Mouse (Mus musculus) layer of hippocampus, postnatal 25 days (tissue): ENCODE measurements around the gene Car5a. TPM values are rescaled to one million over a fixed set of nuclear protein-coding genes. Genes with fewer than 3 reads are reported as not detected.

ENCODE experiments used
- DNase-seq, 2 experiments: peaks; one replicate each; pipeline ENCODE4 v3.0.0; 2022; ENCODE audit warnings: mixed read lengths in 2 of 2, low spot score in 1 of 2; ENCODE audit errors: extremely low spot score in 1 of 2
- total RNA-seq, 2 experiments: library from RNA; stranded (reverse); gene quantifications; 2 replicates each; pipeline ENCODE4 v1.2.3; 2021

Gene Car5a
- total RNA-seq, 2 experiments from 2014 or later: not detected

DNA sequence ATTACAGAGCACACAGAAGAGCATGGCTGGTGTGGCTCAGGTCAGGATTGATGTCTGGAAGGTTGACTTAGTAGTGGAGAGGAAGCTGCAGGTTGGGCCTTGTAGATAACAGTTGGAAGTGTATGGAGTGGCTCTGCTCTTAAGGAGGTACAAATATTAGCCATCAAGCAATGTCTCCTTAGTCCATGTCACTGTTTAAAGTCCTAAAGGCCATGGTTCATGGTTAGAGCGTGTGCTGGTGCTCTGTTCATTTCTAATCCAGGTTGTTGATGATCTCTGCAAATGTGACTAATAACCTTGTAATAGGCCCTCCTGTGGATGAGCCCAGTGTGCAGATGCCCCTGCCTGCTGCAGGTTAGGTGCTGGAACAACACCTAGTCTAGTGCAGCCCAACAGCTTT lies 13.7 kb upstream of the Car5a start:
- no peak for DNase-seq

DNA sequence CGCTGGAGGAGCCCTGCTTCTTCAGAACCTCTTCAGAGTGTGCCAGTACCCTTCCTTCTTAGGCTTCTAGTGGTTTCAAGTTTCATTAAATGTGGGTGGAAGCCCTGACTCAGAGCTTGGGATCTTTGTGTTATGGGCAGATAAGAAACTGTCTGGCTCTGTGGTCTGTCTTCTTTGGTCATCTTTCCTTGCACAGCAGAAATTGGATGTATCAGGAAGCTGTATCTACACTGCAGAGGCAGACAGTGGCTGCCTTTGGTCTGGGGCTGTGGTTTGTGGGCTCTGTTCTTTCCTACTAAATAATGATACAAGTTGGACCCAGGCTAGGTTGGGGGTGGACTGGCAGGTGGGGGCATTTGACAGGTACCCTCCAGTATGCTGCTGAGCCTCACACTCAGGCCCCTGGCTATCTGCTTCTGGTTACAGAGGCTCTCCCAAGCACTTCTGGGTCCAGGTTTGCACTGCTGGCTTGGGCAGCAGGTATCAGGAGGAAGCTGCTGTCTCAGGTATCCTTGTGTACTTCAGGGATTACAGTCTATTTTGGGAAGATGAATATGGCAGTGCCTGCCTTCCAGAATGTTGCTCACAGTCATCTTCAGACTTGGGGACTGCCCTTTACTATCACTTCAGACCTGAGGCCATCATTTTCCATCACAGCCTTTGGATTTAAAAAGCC lies 11.3 kb upstream of the Car5a start:
- no peak for DNase-seq

DNA sequence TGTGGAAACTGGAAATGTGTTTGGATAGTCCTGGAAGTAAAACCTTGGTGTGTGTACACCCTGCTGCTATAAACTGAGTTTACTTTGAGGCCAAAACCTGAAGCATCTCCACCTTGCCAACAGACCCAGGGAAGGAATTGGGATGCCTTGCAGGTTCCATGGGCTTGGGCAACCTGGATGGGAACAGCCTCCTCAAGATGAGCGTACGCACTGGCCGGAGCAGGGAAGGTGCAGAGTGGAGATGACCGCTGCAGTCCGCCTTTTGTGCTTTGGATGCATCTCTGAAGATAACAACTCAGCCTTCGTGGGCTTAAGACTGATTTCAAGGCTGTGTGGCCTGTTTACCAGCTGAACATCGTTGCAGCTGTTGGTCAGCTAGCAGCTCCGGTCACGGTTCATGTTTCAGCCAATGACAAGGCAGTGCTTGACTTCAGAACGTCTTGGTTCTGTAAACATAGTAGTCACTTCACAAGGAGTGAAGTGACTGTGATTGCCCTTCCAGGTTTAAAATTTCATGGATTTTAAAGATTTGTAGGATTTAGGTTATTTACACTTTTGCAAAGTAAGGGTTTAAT lies 10.4 kb upstream of the Car5a start:
- DNase-seq: no peak

DNA sequence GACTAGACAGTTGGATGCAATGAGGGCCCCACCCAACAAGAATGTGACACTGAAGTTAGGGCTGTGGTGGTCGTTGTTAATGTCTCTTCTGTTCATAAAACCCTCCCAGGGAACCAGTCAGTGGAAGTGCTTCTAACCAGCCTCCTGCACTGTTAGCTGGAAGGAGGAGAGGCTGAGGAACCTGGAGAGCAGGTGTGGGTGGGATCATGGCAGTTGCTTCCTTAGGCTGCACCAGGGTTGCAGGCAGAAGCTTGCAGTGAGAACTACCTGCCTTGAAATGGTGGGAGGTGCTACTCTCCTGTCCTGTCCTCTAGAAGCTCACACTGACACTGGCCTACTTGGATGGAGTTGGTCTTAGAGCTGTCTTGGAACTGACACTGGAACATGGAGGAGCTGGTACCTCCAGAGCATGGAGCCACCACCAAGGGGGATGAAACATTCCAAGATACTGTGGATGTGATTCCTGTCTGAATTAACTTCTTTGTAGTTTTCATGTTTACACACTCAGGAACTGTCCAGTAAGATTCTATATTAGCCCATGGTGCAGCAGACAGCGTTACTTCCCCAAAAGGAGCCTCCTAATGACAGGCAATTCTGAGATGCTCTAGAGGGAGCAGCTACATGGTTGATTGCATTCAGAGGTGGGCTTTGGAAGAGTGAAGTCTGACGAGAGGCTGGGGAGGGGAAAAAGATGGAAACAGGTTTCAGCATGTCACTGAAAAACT lies 9.3 kb upstream of the Car5a start:
- no peak for DNase-seq

DNA sequence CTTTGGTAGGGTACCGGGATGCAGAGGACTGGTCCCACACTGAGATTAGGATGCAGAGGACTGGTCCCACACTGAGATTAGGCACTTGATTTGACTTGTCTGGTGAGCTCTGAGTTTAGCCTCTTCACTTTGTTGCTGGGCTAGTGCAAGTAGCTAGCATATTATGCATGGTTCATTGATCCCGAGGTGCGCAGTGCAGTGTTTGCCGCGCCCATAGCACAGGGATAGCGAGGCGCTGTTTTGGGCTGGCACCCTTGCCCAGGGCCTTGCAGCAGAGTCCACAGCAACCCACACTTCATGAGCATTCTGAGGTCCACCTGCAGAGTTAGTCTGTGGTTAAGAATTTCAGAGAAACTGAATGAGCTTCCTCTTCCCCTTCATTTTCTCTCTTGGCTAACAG lies 8.1 kb upstream of the Car5a start:
- DNase-seq: no peak

DNA sequence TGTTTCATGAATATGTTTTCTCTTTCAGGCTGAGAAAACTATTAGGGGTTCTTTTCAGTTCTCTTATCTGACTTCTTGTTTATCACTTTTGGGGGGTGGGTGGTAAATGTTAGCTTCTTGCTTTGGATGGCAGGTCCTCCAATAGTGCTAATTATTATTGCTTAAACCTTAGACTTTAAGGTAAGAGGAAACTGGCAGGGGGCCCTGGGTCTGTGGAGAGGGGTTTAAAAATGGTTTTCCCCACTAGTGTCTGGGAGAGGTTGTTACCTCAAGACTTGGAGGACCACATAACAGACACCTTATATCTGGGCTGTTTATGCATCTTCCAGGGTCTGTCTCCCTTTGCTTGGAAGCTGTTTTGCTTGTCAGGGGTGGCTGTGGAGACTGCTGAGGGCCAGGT lies 7.4 kb upstream of the Car5a start:
- DNase-seq: no peak

DNA sequence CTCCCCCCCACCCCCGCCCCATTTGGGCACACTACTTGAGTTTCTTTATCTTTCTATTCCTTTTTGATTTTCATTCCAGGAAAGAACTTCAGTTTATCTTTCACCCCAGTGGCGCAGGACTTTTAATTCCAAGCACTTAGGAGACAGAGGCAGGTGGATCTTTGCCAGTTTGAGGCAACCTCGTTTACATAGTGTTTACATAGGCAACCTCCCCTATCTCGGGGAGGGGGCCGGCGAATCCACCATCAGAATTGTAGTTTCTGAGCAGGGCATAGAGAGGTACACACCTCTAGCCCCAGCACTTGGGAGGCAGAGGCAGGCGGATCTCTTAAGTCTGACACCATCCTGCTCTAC lies 6.9 kb upstream of the Car5a start:
- no peak for DNase-seq

DNA sequence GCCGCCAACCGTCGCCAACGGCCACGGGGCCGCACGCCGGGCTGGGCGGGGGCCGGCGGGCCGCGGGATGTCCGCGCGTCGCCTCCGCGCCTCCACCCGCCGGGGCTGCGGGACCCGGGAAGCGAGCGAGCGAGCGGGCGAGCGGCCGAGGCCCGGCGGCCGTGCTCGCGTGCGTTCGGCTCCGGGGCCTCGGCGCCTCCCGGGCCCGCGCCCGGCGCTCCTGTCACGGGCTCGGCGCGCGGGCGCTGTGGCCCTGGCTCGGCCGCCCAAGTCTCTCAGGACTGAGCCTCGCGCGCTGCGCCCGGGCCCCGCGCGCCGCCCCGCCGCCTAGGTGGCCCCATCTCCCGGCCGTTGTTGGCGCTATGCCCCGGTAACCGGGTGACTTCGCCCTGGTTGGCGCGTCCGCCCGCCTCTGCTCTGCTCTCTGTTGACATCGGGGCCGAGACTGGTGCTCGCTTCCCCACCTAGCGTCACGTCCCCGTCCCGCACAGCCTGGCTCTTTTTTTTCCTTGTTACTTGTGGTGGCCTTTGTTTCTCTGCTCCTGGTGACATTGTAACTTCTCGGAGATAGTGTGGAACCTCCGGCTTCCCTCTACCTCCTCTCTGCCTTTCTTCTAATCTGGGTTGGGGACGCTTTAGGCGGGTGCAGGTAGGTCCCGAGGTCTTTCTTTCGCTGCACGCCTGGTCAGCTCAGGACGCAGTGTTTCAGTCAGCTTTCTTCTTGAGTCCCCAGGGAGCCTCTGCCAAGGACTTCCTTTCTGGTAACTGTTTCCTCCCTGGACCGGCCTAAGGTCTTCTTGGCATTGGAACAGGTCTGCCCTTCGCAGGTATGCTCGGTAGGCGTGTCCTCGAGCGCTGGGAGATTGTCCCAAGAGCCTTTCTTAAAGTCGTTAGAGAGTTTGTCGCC lies 6.3 kb upstream of the Car5a start:
- peak; percentile 46 to 50 for DNase-seq

DNA sequence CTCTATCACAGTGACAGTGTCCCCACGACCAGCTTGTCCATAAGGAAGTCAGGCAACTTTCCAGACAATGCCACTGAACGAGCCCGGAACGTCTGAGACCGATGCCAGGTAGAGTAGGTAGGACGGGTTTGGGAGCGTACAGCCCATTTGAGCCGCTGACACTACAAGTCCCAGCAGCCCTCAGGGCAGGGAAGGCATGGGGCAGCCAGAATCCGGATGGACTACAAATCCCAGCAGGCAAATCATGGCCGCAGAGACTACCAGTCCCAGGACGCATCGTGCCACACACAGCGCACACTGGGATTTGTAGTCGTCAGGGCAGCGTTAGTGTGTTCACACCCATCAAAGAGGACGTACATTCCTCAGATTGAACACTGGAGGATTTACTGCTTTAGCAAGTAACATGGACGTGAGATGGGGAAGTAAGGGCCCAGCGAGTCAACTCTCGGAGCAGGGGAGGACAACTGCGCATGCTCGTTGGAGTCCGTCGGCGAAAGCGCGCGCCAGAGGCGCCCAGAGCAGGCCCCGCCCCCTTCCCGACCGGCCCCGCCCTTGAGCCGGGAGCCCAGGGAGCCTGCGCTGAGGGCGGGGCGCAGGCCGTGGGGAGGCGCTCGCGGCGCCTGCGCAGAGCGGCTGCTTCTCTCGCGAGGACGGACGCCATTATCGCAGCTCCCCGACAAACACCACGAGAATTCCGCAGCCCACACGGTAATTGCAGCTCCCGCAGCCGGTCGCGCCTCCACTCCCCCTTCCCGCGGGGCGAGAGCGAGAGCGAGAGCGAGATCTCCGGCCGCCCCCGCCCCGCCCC lies 5.4 kb upstream of the Car5a start:
- peak; percentile 91 to 96 for DNase-seq

DNA sequence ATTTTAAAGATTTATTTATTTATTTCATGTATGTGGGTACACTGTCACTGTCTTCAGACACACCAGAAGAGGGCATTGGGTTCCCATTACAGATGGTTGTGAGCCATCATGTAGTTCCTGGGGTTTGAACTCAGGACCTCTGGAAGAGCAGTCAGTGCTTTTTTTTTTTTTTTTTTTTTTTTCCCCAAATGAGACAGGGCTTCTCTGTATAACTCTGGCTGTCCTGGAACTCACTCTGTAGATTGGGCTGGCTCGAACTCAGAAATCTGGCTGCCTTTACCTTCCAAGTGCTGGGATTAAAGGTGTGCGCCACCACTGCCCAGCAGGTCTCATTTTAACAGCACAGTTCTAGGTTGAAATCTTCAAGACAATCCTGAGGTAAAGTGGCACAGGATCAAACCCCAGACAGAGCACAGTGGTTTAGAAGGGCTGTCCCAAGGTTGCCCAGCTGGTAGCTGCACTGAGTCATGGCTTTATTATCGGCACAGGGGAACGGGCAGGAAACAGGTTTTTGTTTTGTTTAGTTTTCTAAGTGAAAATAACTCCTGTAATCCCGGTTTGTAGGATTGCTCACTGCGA lies 4.6 kb upstream of the Car5a start, which contains the start of gene Banp:
Banp (plus strand) TSS at position 529 of the 579 bp plus-strand sequence.
- no peak for DNase-seq

DNA sequence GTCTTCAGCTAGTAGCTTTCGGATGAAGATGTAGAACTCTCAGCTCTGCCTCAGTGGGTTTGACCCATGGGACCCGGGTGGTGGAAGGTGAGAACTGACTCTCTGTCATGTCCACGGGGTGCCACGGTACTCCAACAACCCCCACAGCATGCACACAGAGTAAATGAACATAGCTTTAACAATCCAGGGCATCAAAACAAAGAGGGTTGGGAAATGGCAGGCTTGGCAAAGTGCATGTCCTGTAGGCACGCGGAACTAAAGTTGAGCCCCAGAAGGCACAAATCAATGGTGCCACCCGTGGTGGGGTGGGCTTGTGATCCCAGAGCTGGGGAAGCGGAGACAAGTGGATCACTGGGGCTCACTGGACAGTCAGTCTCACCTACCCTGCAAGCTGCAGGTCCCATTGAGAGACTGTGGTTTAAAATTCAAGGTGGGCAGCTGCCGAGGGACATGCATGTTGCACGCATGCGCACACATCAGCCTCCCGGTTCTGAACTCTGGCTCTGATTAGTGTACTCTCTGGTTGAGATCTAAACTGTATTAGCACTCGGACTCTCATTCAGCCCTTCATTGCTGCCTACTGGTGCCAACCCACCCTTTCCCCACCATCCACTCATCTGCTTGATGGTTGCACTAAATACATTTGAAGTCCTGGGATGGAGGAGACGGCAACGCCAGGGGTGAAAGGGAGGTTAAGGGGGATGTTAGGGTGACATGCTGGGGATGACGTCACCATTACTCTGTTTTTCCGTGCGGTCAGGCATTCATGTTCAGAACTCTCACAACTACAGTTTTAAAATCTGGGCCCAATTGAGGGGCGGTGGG lies 3.8 kb upstream of the Car5a start:
- DNase-seq: no peak

DNA sequence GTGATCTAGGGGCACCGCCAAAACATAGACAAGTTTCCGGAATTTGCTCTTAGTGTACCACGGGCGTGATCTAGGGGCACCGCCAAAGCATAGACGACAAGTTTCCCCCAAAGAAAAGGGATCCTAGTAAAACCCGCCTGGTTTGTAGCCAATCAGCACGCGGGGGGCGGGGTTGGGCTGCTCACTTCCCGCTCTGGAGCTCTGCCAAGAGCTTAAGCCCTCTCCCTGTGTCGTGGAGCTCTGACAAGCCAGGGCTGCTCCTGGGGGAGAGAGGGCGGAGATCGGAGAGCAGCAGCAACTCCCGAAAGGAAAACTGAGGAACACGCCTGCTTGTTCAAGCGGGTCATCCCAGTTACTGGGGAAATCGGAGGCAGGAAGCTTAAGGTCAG lies 3.0 kb upstream of the Car5a start:
- peak in 1 of 2 experiments; percentile 69 for DNase-seq

DNA sequence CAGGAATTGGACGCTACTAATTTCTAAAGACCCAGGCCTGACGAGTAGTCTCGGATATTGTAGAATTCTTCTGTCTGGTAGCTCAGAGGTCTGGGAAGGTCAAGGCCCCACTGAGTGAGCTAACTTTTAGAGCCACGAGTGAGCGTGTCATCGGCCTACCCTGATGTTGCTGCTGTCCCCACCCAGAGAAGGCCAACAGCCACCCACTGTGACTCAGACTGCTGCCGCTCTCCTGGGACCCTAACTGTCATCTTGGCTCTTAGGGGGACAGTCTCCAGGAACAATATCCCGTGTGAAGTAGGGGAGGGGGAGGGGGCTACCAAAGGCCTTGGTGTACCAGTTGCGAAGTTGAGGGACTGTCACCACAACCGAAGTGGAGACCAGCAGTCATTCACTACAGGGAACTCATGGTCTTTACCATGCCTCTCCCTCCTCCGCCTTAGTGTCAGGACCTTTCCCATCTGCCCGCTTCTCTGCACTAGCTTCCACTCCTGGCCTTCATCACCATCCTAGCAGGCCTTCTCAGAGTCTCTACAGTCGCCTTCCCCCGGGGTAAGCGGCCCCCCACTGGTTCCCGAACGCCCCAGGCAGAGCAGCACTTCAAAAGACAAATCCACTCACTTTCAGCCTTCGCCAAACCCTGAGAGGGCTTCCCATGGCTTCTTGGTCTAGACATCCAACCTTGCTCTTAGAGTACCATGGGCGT lies 2.5 kb upstream of the Car5a start:
- DNase-seq: no peak

DNA sequence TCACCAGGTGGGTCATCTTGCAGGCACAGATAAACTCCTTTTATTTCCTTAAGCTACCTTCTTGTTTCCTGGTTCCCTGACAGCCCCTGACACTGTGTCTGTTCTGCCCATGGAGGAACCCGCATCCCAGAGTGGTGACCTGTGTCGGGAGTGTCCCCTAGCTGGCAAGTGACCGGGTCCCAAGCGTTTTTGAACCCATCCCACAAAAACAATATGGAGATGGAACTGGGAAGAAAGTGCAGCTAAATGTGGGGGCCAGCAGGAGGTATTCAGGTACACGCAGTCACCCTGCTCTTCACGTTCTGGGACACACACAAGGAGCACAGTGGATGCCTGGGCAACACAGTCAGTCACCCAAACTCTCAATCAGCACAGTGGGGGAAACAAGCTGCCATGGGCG lies 1.6 kb upstream of the Car5a start:
- no peak for DNase-seq

DNA sequence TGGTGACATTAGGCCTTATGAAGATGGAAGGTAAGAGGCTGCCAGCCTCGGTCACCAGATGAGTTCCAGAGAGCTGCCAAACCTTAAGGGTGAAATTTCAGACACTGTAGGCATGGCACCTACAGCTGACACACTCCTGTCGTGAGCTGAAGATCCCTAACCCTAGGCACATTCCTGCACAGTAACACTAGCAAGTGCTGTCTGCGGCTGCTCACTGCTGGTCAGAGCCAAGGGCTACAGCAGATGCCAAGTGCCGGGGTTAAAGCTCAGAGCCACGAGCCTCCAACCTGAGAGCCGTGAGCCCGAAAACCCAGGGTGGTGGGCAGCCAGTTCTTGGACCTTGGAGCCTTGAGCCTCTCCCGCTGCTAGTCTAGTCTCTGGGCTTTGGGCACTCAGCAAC lies 988 bp downstream of the Car5a start:
- DNase-seq: no peak

DNA sequence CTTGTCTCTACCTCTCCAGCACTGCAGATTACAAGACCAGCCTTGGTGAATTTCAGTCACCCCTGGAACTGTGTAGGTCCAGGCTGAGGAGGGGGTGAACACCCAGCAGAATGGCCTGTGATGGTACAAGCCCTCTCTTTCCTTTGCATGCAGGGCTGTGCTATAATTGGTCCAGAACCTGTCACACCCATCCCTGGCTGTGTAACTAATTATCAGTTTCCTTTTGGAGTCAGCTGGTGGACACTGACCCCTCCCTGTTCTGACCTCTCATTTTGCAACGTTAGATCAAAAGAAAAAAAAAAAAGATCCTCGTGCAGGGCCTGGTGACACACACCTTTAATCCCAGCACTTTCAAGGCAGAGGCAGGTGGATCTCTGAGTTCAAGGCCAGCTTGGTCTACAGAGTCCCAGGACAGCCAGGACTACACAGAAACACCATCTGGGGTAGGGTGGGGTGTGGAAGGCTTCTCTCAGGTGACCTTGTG lies 1.6 kb downstream of the Car5a start:
- DNase-seq: no peak

DNA sequence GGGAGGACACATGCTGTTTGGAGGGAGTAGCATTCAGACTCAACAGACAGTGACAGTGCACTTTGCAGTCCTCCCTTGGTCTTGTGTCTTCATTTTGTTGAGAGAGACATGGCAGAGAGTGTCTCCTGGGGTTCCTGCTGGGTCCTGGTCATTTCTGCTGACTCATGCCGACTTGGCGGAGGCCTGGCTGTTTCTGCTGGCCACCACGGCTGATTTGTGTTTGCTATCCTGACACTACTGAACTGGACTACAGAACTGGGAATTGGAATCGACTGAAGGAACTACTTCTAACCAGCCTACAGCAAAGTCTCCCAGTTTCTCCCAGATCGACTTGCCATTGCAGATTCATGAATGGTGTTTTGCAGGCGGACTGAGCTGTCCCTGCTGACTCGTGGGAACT lies 6.0 kb downstream of the Car5a start:
- no peak for DNase-seq

DNA sequence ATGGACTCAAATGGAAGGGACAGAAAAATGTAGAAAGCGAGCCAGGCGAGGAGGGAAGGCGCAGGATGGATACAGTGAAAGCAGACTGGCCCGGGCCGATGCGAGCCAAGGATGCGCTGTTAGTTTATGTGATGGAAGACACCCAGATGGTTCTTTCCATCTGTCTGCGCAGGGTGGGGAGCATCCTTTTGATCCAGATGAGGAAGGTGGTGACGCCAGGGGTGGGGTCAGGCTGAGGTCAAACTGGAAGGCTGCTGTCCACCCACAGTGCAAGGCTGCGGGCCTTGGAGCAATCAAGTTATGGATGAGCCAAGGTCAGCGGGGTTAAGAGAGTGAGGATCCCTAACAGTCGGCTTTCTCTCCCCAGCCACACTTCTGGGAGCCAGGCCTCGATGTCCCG lies 8.3 kb downstream of the Car5a start:
- no peak for DNase-seq
